Mouse (Mus musculus) forebrain, embryonic 16.5 days (tissue): ENCODE measurements around the gene Chuk. TPM values are rescaled to one million over a fixed set of nuclear protein-coding genes. Genes with fewer than 3 reads are reported as not detected.

ENCODE experiments used
- ATAC-seq: fragments of 200-750 bp; cut with Nextera tagmentation; 2 replicates; pipeline ENCODE4 v1.8.0; 2017; ENCODE audit warnings: mild to moderate bottlenecking, moderate library complexity
- H3K27ac ChIP-seq: fragments of 300-500 bp; sonication (generic); 2 replicates; pipeline ENCODE4 v1.5.1; 2014; ENCODE audit warnings: low read length, control low read depth
- H3K27me3 ChIP-seq: fragments of 300-500 bp; sonication (generic); replicated peaks from 2 replicates; pipeline ENCODE4 v1.6.1; 2014; ENCODE audit warnings: low read length; ENCODE audit not compliant: control insufficient read depth, insufficient read depth
- H3K36me3 ChIP-seq: fragments of 300-500 bp; sonication (generic); 2 replicates; pipeline ENCODE4 v1.6.1; 2014; ENCODE audit not compliant: control insufficient read depth, insufficient read depth
- H3K4me1 ChIP-seq: fragments of 300-500 bp; sonication (generic); replicated peaks from 2 replicates; pipeline ENCODE4 v1.6.1; 2014; ENCODE audit warnings: low read length; ENCODE audit not compliant: control insufficient read depth, insufficient read depth
- H3K4me2 ChIP-seq: fragments of 300-500 bp; sonication (generic); 2 replicates; pipeline ENCODE4 v1.6.1; 2014; ENCODE audit warnings: mild to moderate bottlenecking, low read length, control low read depth
- H3K4me3 ChIP-seq: fragments of 300-500 bp; sonication (generic); replicated peaks from 2 replicates; pipeline ENCODE4 v1.5.1; 2014; ENCODE audit warnings: mild to moderate bottlenecking, low read length, control low read depth
- H3K9ac ChIP-seq: fragments of 300-500 bp; sonication (generic); replicated peaks from 2 replicates; pipeline ENCODE4 v1.6.1; 2014; ENCODE audit warnings: low read depth, low read length, control low read depth
- H3K9me3 ChIP-seq: fragments of 300-500 bp; sonication (generic); 2 replicates; pipeline ENCODE4 v1.6.1; 2016; ENCODE audit warnings: low read length; ENCODE audit not compliant: control insufficient read depth
- WGBS: fragments of 180-500 bp; shearing (Covaris S2); extraction: QIAGEN DNeasy Blood & Tissue Kit; methylation state at CpG from one replicate; pipeline ENCODE4 v1.1.7; 2014; 5-methylcytosine and 5-hydroxymethylcytosine counted together
- polyA plus RNA-seq: library from polyadenylated mRNA; unstranded; fragments of >200 nt; fragmentation: Nextera tagmentation; extraction: Ambion mirVana; gene quantifications from 2 replicates; pipeline ENCODE4 v1.2.1, GENCODE M21; 2015

Gene Chuk
- polyA plus RNA-seq, 1 experiment from 2014 or later = 72.4 TPM

- 93% methylated on average over 9 of the region's 9 CpGs for WGBS
- Histone ChIP-seq H3K4me1 (peaks cover 19% of the 10 kb centered on the region), H3K4me3 (no peak overlapping the region), H3K27ac (no peak overlapping the region), H3K4me2 (no peak overlapping the region), H3K9me3 (no peaks in the 10 kb centered on the region), H3K27me3 (no peaks in the 10 kb centered on the region), H3K9ac (no peak overlapping the region), H3K36me3 (peaks cover 22% of the 10 kb centered on the region)
- no peak for ATAC-seq
Measured at GRCm38 (mm10) chr19:44110356-44110755, 3.1 kb upstream of the Chuk start.

GRCm38 (mm10) chr19:44108996-44109395, 1.7 kb upstream of the Chuk start:
- no peak for ATAC-seq
- Histone ChIP-seq H3K4me1 (peaks cover 21% of the 10 kb centered on the region), H3K9me3 (no peaks in the 10 kb centered on the region), H3K36me3 (peaks cover 22% of the 10 kb centered on the region), H3K27ac (no peak overlapping the region), H3K4me3 (no peak overlapping the region), H3K27me3 (no peaks in the 10 kb centered on the region), H3K4me2 (no peak overlapping the region), H3K9ac (no peak overlapping the region)

GRCm38 (mm10) chr19:44107661-44108521, 611 bp upstream of the Chuk start:
- Histone ChIP-seq H3K9me3 (no peaks in the 10 kb centered on the region), H3K27me3 (no peaks in the 10 kb centered on the region), H3K4me1 (peaks cover 21% of the 10 kb centered on the region), H3K4me2 (peak overlapping the region; percentile 88), H3K27ac (no peak overlapping the region), H3K9ac (peak overlapping the region; percentile 98), H3K36me3 (peaks cover 12% of the 10 kb centered on the region), H3K4me3 (peak overlapping the region; percentile 89)
- peak; percentile 42 for ATAC-seq
- 28% methylated on average over 22 of the region's 22 CpGs for WGBS

- H3K27me3 ChIP-seq = no peaks in the 10 kb centered on the region
- WGBS = 89% methylated on average over 1 of the region's 1 CpGs
- ATAC-seq = no peak
- H3K4me3 ChIP-seq = no peak overlapping the region
- no peak overlapping the region for H3K9ac ChIP-seq
- no peak overlapping the region for H3K27ac ChIP-seq
- H3K4me2 ChIP-seq = no peak overlapping the region
- H3K36me3 ChIP-seq = 0 out of 2 replicates have a peak, but pooled peaks cover 2% of the 10 kb centered on the region
- H3K4me1 ChIP-seq = peaks cover 21% of the 10 kb centered on the region
- H3K9me3 ChIP-seq = no peaks in the 10 kb centered on the region
Measured at GRCm38 (mm10) chr19:44104393-44104792, 2.9 kb downstream of the Chuk start.

GRCm38 (mm10) chr19:44103001-44103400, 4.3 kb downstream of the Chuk start:
- 79% methylated on average over 3 of the region's 3 CpGs for WGBS
- Histone ChIP-seq H3K4me2 (no peak overlapping the region), H3K9ac (no peak overlapping the region), H3K9me3 (no peaks in the 10 kb centered on the region), H3K4me1 (peaks cover 19% of the 10 kb centered on the region), H3K27me3 (no peaks in the 10 kb centered on the region), H3K4me3 (no peak overlapping the region), H3K27ac (no peak overlapping the region), H3K36me3 (0 out of 2 replicates have a peak, but pooled peaks cover 2% of the 10 kb centered on the region)
- no peak for ATAC-seq

GRCm38 (mm10) chr19:44100840-44101239, 6.4 kb downstream of the Chuk start:
- H3K4me1 ChIP-seq = peaks cover 7% of the 10 kb centered on the region
- H3K9me3 ChIP-seq = no peaks in the 10 kb centered on the region
- no peak overlapping the region for H3K4me2 ChIP-seq
- H3K9ac ChIP-seq = no peak overlapping the region
- H3K27me3 ChIP-seq = no peaks in the 10 kb centered on the region
- H3K4me3 ChIP-seq = no peak overlapping the region
- no peak overlapping the region for H3K27ac ChIP-seq
- no peak for ATAC-seq
- H3K36me3 ChIP-seq = peaks cover 15% of the 10 kb centered on the region

GRCm38 (mm10) chr19:44086278-44086677, 21.0 kb downstream of the Chuk start:
- H3K36me3 ChIP-seq = peaks cover 21% of the 10 kb centered on the region
- WGBS = 13% methylated on average over 3 of the region's 3 CpGs

GRCm38 (mm10) chr19:44080920-44081319, 26.4 kb downstream of the Chuk start:
- Histone ChIP-seq H3K4me1 (no peaks in the 10 kb centered on the region), H3K4me2 (no peak overlapping the region), H3K9me3 (no peaks in the 10 kb centered on the region), H3K9ac (no peak overlapping the region), H3K36me3 (peaks cover 16% of the 10 kb centered on the region), H3K27ac (no peak overlapping the region), H3K27me3 (no peaks in the 10 kb centered on the region), H3K4me3 (no peak overlapping the region)
- WGBS = 89% methylated on average over 2 of the region's 2 CpGs
- no peak for ATAC-seq

More at GRCm38 (mm10) chr19:44086278-44086677, 21.0 kb downstream of the Chuk start:
- Histone ChIP-seq H3K4me3 (no peak overlapping the region), H3K9ac (no peak overlapping the region), H3K4me2 (no peak overlapping the region), H3K27me3 (no peaks in the 10 kb centered on the region), H3K27ac (no peak overlapping the region), H3K4me1 (no peaks in the 10 kb centered on the region), H3K9me3 (no peaks in the 10 kb centered on the region)
- ATAC-seq = no peak

- Histone ChIP-seq H3K36me3 (peaks cover 17% of the 10 kb centered on the region), H3K4me1 (no peaks in the 10 kb centered on the region), H3K27ac (no peak overlapping the region), H3K9ac (no peak overlapping the region), H3K27me3 (no peaks in the 10 kb centered on the region), H3K4me3 (no peak overlapping the region), H3K4me2 (no peak overlapping the region), H3K9me3 (no peaks in the 10 kb centered on the region)
- ATAC-seq = no peak
- WGBS = 92% methylated on average over 2 of the region's 2 CpGs
Measured at GRCm38 (mm10) chr19:44080023-44080422, 27.3 kb downstream of the Chuk start.
